Mouse (Mus musculus) erythroid progenitor cell, adult 5-6 weeks (primary cell): Measurements from ENCODE around the gene Brpf3. TPM values are rescaled to one million over a fixed set of nuclear protein-coding genes. Genes with fewer than 3 reads are reported as not detected.
"Not testable (repeated sequence)": the region's sequence is repeated elsewhere in the genome, so short reads cannot be mapped to it uniquely, and the experiment has no call there.

ENCODE experiments used
- ATAC-seq: replicated peaks from 2 replicates; pipeline ENCODE4 v1.8.0; 2016; ENCODE audit warnings: moderate number of reproducible peaks, mild to moderate bottlenecking, moderate TSS enrichment, inconsistent platforms; ENCODE audit not compliant: poor library complexity, low FRiP score, severe bottlenecking
- total RNA-seq, 2 experiments: library from RNA; stranded (forward) in 1 of 2; stranded (reverse) in 1 of 2; fragments of 150-400 nt in 1 of 2; fragments of 186-747, 209-891 nt in 1 of 2; gene quantifications; 2 replicates each; pipeline versions ENCODE4 v1.2.3 to v1.2.4; 2015 to 2017; ENCODE audit warnings: low replicate concordance in 2 of 2

The Brpf3 gene
- total RNA-seq, 2 experiments from 2014 or later, result 286 to 560 TPM

- peak; percentile 39; the same call in 1 of the 2 replicates for ATAC-seq
Observed at GRCm38 (mm10) chr17:28823749-28824148, 22.9 kb downstream of the Brpf3 start.

- ATAC-seq, result no peak
Observed at GRCm38 (mm10) chr17:28824896-28825295, 24.0 kb downstream of the Brpf3 start.

GRCm38 (mm10) chr17:28825359-28826041, 24.6 kb downstream of the Brpf3 start:
- no peak for ATAC-seq

- ATAC-seq, result no peak
Observed at GRCm38 (mm10) chr17:28827665-28828231, 26.9 kb downstream of the Brpf3 start.

- ATAC-seq, result peak; percentile 82
Observed at GRCm38 (mm10) chr17:28829120-28829519, 28.2 kb downstream of the Brpf3 start.

- ATAC-seq, result no peak
Observed at GRCm38 (mm10) chr17:28831065-28831464, 30.2 kb downstream of the Brpf3 start.

GRCm38 (mm10) chr17:28832040-28832439, 31.1 kb downstream of the Brpf3 start:
- peak; percentile 31; the same call in 1 of the 2 replicates for ATAC-seq

- ATAC-seq, result peak; percentile 75
Observed at GRCm38 (mm10) chr17:28832875-28833274, 32.0 kb downstream of the Brpf3 start.

GRCm38 (mm10) chr17:28834676-28835075, 33.8 kb downstream of the Brpf3 start:
- ATAC-seq, result no peak

GRCm38 (mm10) chr17:28837840-28838239, 37.0 kb downstream of the Brpf3 start:
- ATAC-seq, result 0 out of 2 replicates have a peak, but pooled peaks have one; percentile 22

GRCm38 (mm10) chr17:28841947-28842346, 41.1 kb downstream of the Brpf3 start:
- ATAC-seq, result not testable (repeated sequence)

GRCm38 (mm10) chr17:28843665-28844064, 42.8 kb downstream of the Brpf3 start:
- ATAC-seq, result no peak

- 0 out of 2 replicates have a peak, but pooled peaks have one; percentile 22 for ATAC-seq
Observed at GRCm38 (mm10) chr17:28846974-28847617, 46.2 kb downstream of the Brpf3 start.

- no peak for ATAC-seq
Observed at GRCm38 (mm10) chr17:28850511-28850910, 49.6 kb downstream of the Brpf3 start.

- no peak for ATAC-seq
Observed at GRCm38 (mm10) chr17:28854377-28854776, 53.5 kb downstream of the Brpf3 start.

- peak; percentile 78 for ATAC-seq
Observed at GRCm38 (mm10) chr17:28855166-28855885, 54.4 kb downstream of the Brpf3 start.

- ATAC-seq, result no peak
Observed at GRCm38 (mm10) chr17:28856030-28856429, 55.1 kb downstream of the Brpf3 start.

- no peak for ATAC-seq
Observed at GRCm38 (mm10) chr17:28858205-28858604, 57.3 kb downstream of the Brpf3 start, which contains the start of gene Pnpla1. Pnpla1 (plus strand) TSS chr17:28858411.

- ATAC-seq, result no peak
Observed at GRCm38 (mm10) chr17:28863926-28864325, 63.0 kb downstream of the Brpf3 start.

GRCm38 (mm10) chr17:28864464-28864863, 63.6 kb downstream of the Brpf3 start:
- no peak for ATAC-seq
